Mouse (Mus musculus) mouse trophoblast stem cell (cell line): ENCODE data around the gene Tmem208.

Experiments used
- in situ Hi-C, 2 experiments: fragments of 300-500 bp; cut with MseI, MboI; formaldehyde crosslinking; loops; 2 replicates in 1 of 2; 3 replicates in 1 of 2; pipeline ENCODE4 v1.15.1; 2025

Gene Tmem208

GRCm38 (mm10) chr8:105353583-105354135, 27.5 kb downstream of the Tmem208 start:
- in situ Hi-C loops = no loop called here

- in situ Hi-C loops = no loop called here
These were observed 28.4 kb downstream of the Tmem208 start for GRCm38 (mm10) chr8:105354549-105354948.

GRCm38 (mm10) chr8:105355179-105356024, 29.2 kb downstream of the Tmem208 start:
- in situ Hi-C loops = no loop called here

GRCm38 (mm10) chr8:105356681-105357080, 30.5 kb downstream of the Tmem208 start:
- in situ Hi-C loops = no loop called here

- in situ Hi-C loops = no loop called here
These were observed 33.1 kb downstream of the Tmem208 start for GRCm38 (mm10) chr8:105359208-105359607.

GRCm38 (mm10) chr8:105359646-105360045, 33.5 kb downstream of the Tmem208 start:
- in situ Hi-C loops = no loop called here

- in situ Hi-C loops = no loop called here
These were observed 35.9 kb downstream of the Tmem208 start for GRCm38 (mm10) chr8:105361751-105362702.

- in situ Hi-C loops = no loop called here
These were observed 41.0 kb downstream of the Tmem208 start for GRCm38 (mm10) chr8:105367107-105367506.

- in situ Hi-C loops = no loop called here
These were observed 46.3 kb downstream of the Tmem208 start for GRCm38 (mm10) chr8:105372473-105372872.

- in situ Hi-C loops = no loop called here
These were observed 46.9 kb downstream of the Tmem208 start, which contains the start of gene Plekhg4 for GRCm38 (mm10) chr8:105373032-105373431. TSS of gene Plekhg4 (plus strand) at chr8:105373274.

- in situ Hi-C loops = no loop called here
These were observed 48.4 kb downstream of the Tmem208 start for GRCm38 (mm10) chr8:105374513-105374966.

- in situ Hi-C loops = no loop called here
These were observed 52.5 kb downstream of the Tmem208 start for GRCm38 (mm10) chr8:105378673-105379072.

- in situ Hi-C loops = no loop called here
These were observed 54.2 kb downstream of the Tmem208 start for GRCm38 (mm10) chr8:105380308-105380707.

GRCm38 (mm10) chr8:105384070-105384469, 57.9 kb downstream of the Tmem208 start:
- in situ Hi-C loops = no loop called here
